Mouse (Mus musculus) midbrain, embryonic 10.5 days (tissue): ENCODE results near the gene Wbp11. TPM values are rescaled to one million over a fixed set of nuclear protein-coding genes. Genes with fewer than 3 reads are reported as not detected.

Experiments
- DNase-seq: peaks from one replicate; pipeline ENCODE4 v3.0.0-alpha.2; 2017; ENCODE audit warnings: low spot score
- H3K27ac ChIP-seq: fragments of 300-500 bp; sonication (generic); replicated peaks from 2 replicates; pipeline ENCODE4 v1.5.1; 2016; ENCODE audit warnings: mild to moderate bottlenecking
- H3K27me3 ChIP-seq: fragments of 300-500 bp; sonication (generic); 2 replicates; pipeline ENCODE4 v1.6.1; 2016; ENCODE audit warnings: low read depth, mild to moderate bottlenecking; ENCODE audit not compliant: poor library complexity, severe bottlenecking
- H3K36me3 ChIP-seq: fragments of 300-500 bp; sonication (generic); 2 replicates; pipeline ENCODE4 v1.6.1; 2016; ENCODE audit warnings: mild to moderate bottlenecking, moderate library complexity
- H3K4me1 ChIP-seq: fragments of 300-500 bp; sonication (generic); 2 replicates; pipeline ENCODE4 v1.6.1; 2016
- H3K4me3 ChIP-seq: fragments of 300-500 bp; sonication (generic); 2 replicates; pipeline ENCODE4 v1.5.1; 2016; ENCODE audit warnings: mild to moderate bottlenecking, moderate library complexity
- H3K9me3 ChIP-seq: fragments of 300-500 bp; sonication (generic); replicated peaks from 2 replicates; pipeline ENCODE4 v1.6.1; 2016; ENCODE audit warnings: mild to moderate bottlenecking
- WGBS: fragments of 180-500 bp; shearing (Covaris S2); methylation state at CpG from one replicate; pipeline ENCODE4 v1.1.7; 2016; 5-methylcytosine and 5-hydroxymethylcytosine counted together
- polyA plus RNA-seq: library from polyadenylated mRNA; unstranded; fragments of >200 nt; fragmentation: Nextera tagmentation; extraction: Ambion mirVana; gene quantifications from 2 replicates; pipeline ENCODE4 v1.2.1, GENCODE M21; 2016

Wbp11 gene
- polyA plus RNA-seq, 1 experiment from 2014 or later, result 156 TPM

- DNase-seq, result no peak
- no peaks in the 10 kb centered on the region for H3K36me3 ChIP-seq
- H3K4me3 ChIP-seq, result no peak overlapping the region
- 74% methylated on average over 1 of the region's 1 CpGs for WGBS
- H3K27ac ChIP-seq, result no peak overlapping the region
- H3K9me3 ChIP-seq, result no peaks in the 10 kb centered on the region
- peaks cover 12% of the 10 kb centered on the region for H3K27me3 ChIP-seq
- H3K4me1 ChIP-seq, result peaks cover 15% of the 10 kb centered on the region
Measured at GRCm38 (mm10) chr6:136795110-136795509, 32.9 kb downstream of the Wbp11 start.

- WGBS, result under 1% methylated on average over 23 of the region's 24 CpGs
- DNase-seq, result peak; percentile 28
- H3K27me3 ChIP-seq, result peaks cover 12% of the 10 kb centered on the region
- no peaks in the 10 kb centered on the region for H3K9me3 ChIP-seq
- H3K4me1 ChIP-seq, result peaks cover 15% of the 10 kb centered on the region
- H3K4me3 ChIP-seq, result peak overlapping the region; percentile 59
- peak overlapping the region; percentile 65; the same call in 1 of the 2 replicates for H3K27ac ChIP-seq
- no peaks in the 10 kb centered on the region for H3K36me3 ChIP-seq
Measured at GRCm38 (mm10) chr6:136793831-136794525, 34.1 kb downstream of the Wbp11 start.

GRCm38 (mm10) chr6:136792884-136793758 lies 34.9 kb downstream of the Wbp11 start:
- Histone ChIP-seq H3K27ac (no peak overlapping the region), H3K27me3 (peaks cover 12% of the 10 kb centered on the region), H3K4me3 (peak overlapping the region; percentile 59), H3K9me3 (no peaks in the 10 kb centered on the region), H3K36me3 (no peaks in the 10 kb centered on the region), H3K4me1 (peaks cover 15% of the 10 kb centered on the region)
- WGBS, result 33% methylated on average over 16 of the region's 16 CpGs
- no peak for DNase-seq

GRCm38 (mm10) chr6:136789391-136789971 lies 38.6 kb downstream of the Wbp11 start:
- Histone ChIP-seq H3K27ac (no peak overlapping the region), H3K4me1 (peaks cover 15% of the 10 kb centered on the region), H3K9me3 (no peaks in the 10 kb centered on the region), H3K36me3 (no peaks in the 10 kb centered on the region), H3K27me3 (peaks cover 12% of the 10 kb centered on the region), H3K4me3 (no peak overlapping the region)
- WGBS, result 81% methylated on average over 5 of the region's 5 CpGs
- DNase-seq, result no peak

GRCm38 (mm10) chr6:136782761-136783160 lies 45.3 kb downstream of the Wbp11 start:
- no peaks in the 10 kb centered on the region for H3K4me1 ChIP-seq
- 88% methylated on average over 9 of the region's 9 CpGs for WGBS
- no peaks in the 10 kb centered on the region for H3K36me3 ChIP-seq
- no peaks in the 10 kb centered on the region for H3K27me3 ChIP-seq
- no peak overlapping the region for H3K4me3 ChIP-seq
- DNase-seq, result no peak
- no peak overlapping the region for H3K27ac ChIP-seq
- 0 out of 2 replicates have a peak, but pooled peaks cover 3% of the 10 kb centered on the region for H3K9me3 ChIP-seq

GRCm38 (mm10) chr6:136782146-136782545 lies 45.9 kb downstream of the Wbp11 start:
- WGBS, result 86% methylated on average over 12 of the region's 12 CpGs
- no peak overlapping the region for H3K4me3 ChIP-seq
- no peaks in the 10 kb centered on the region for H3K27me3 ChIP-seq
- H3K9me3 ChIP-seq, result 0 out of 2 replicates have a peak, but pooled peaks cover 3% of the 10 kb centered on the region
- no peaks in the 10 kb centered on the region for H3K36me3 ChIP-seq
- H3K4me1 ChIP-seq, result no peaks in the 10 kb centered on the region
- no peak for DNase-seq
- H3K27ac ChIP-seq, result no peak overlapping the region

- Histone ChIP-seq H3K27me3 (no peaks in the 10 kb centered on the region), H3K4me3 (no peak within 1 kb of the TSS), H3K9me3 (0 out of 2 replicates have a peak, but pooled peaks cover 3% of the 10 kb centered on the region), H3K4me1 (no peaks in the 10 kb centered on the region), H3K27ac (no peak within 1 kb of the TSS), H3K36me3 (no peaks in the 10 kb centered on the region)
- WGBS, result 86% methylated on average over 20 of the region's 20 CpGs
- DNase-seq, result no peak
Measured at GRCm38 (mm10) chr6:136781377-136781986, 46.6 kb downstream of the Wbp11 start, which contains the start of gene Gucy2c. Gucy2c (minus strand) TSS chr6:136781765.

- no peaks in the 10 kb centered on the region for H3K36me3 ChIP-seq
- H3K9me3 ChIP-seq, result 0 out of 2 replicates have a peak, but pooled peaks cover 3% of the 10 kb centered on the region
- DNase-seq, result no peak
- H3K27ac ChIP-seq, result no peak overlapping the region
- no peak overlapping the region for H3K4me3 ChIP-seq
- no peaks in the 10 kb centered on the region for H3K27me3 ChIP-seq
- H3K4me1 ChIP-seq, result no peaks in the 10 kb centered on the region
- 82% methylated on average over 1 of the region's 1 CpGs for WGBS
Measured at GRCm38 (mm10) chr6:136776392-136776791, 51.6 kb downstream of the Wbp11 start.

- no peaks in the 10 kb centered on the region for H3K9me3 ChIP-seq
- H3K36me3 ChIP-seq, result no peaks in the 10 kb centered on the region
- 82% methylated on average over 7 of the region's 7 CpGs for WGBS
- H3K4me1 ChIP-seq, result no peaks in the 10 kb centered on the region
- no peaks in the 10 kb centered on the region for H3K27me3 ChIP-seq
- DNase-seq, result no peak
- no peak overlapping the region for H3K4me3 ChIP-seq
- no peak overlapping the region for H3K27ac ChIP-seq
Measured at GRCm38 (mm10) chr6:136769859-136770258, 58.2 kb downstream of the Wbp11 start.

GRCm38 (mm10) chr6:136769143-136769542 lies 58.9 kb downstream of the Wbp11 start:
- H3K27me3 ChIP-seq, result no peaks in the 10 kb centered on the region
- no peaks in the 10 kb centered on the region for H3K36me3 ChIP-seq
- no peaks in the 10 kb centered on the region for H3K4me1 ChIP-seq
- no peaks in the 10 kb centered on the region for H3K9me3 ChIP-seq
- no peak overlapping the region for H3K27ac ChIP-seq
- no peak for DNase-seq
- WGBS, result 87% methylated on average over 8 of the region's 8 CpGs
- H3K4me3 ChIP-seq, result no peak overlapping the region

- DNase-seq, result no peak
- Histone ChIP-seq H3K27ac (no peak overlapping the region), H3K27me3 (no peaks in the 10 kb centered on the region), H3K36me3 (no peaks in the 10 kb centered on the region), H3K9me3 (no peaks in the 10 kb centered on the region), H3K4me3 (no peak overlapping the region), H3K4me1 (no peaks in the 10 kb centered on the region)
- 92% methylated on average over 1 of the region's 1 CpGs for WGBS
Measured at GRCm38 (mm10) chr6:136763912-136764311, 64.1 kb downstream of the Wbp11 start.
